Mouse (Mus musculus) thymus, adult 2 months (tissue): Measurements from ENCODE around the gene Gm45213.

Experiments
- CTCF ChIP-seq: fragments of 200-500 bp; IDR thresholded peaks from 2 replicates; pipeline ENCODE4 v1.5.1; 2012; ENCODE audit warnings: mild to moderate bottlenecking, control low read depth, low read length, moderate library complexity, borderline replicate concordance; ENCODE audit not compliant: control insufficient read depth, poor library complexity, insufficient read depth; ENCODE audit errors: extremely low read depth
- POLR2A ChIP-seq: fragments of 200-500 bp; IDR thresholded peaks from 2 replicates; pipeline ENCODE4 v1.6.1; 2012; ENCODE audit warnings: mild to moderate bottlenecking, low read length, control low read depth, moderate library complexity; ENCODE audit not compliant: control insufficient read depth, poor library complexity, insufficient read depth; ENCODE audit errors: extremely low read depth

- no peak for TF ChIP-seq CTCF
- TF ChIP-seq POLR2A, result no peak
Observed at GRCm38 (mm10) chr7:66098803-66099202, 55.4 kb downstream of the Gm45213 start.
